Mouse (Mus musculus): Measurements from ENCODE around the gene Hist1h4h. TPM values are rescaled to one million over a fixed set of nuclear protein-coding genes. Genes with fewer than 3 reads are reported as not detected.

The Hist1h4h gene
- polyA plus RNA-seq, 1 experiment from 2014 or later: 5.7 TPM

GRCm38 (mm10) chr13:23497656-23498321, 33.1 kb upstream of the Hist1h4h start:
- no peaks in the 10 kb centered on the region for H3K9me3 ChIP-seq (replicated peaks; ENCODE audit: control insufficient read depth, low read length)
- 13% methylated on average over 19 of the region's 19 CpGs for WGBS
- no peaks in the 10 kb centered on the region for H3K36me3 ChIP-seq (ENCODE audit: control insufficient read depth, insufficient read depth, low read length)
- no peak overlapping the region for H3K27ac ChIP-seq (ENCODE audit: low read length)
- H3K27me3 ChIP-seq (ENCODE audit: control insufficient read depth, insufficient read depth, low read length): no peaks in the 10 kb centered on the region
- peak overlapping the region; percentile 50 for H3K4me2 ChIP-seq (ENCODE audit: low read depth, low read length)
- H3K4me1 ChIP-seq (ENCODE audit: control insufficient read depth, insufficient read depth, low read length): no peaks in the 10 kb centered on the region; the same call in 1 of the 2 replicates
- no peak overlapping the region for H3K9ac ChIP-seq (ENCODE audit: low read length)
- peak overlapping the region; percentile 23 for H3K4me3 ChIP-seq (replicated peaks; ENCODE audit: low read length)
- 0 out of 2 replicates have a peak, but pooled peaks have one; percentile 35 for ATAC-seq (ENCODE audit: insufficient read depth, low FRiP score)

- Histone ChIP-seq H3K9ac (ENCODE audit: low read length) (no peak overlapping the region), H3K27me3 (ENCODE audit: control insufficient read depth, insufficient read depth, low read length) (no peaks in the 10 kb centered on the region), H3K4me3 (replicated peaks; ENCODE audit: low read length) (peak overlapping the region; percentile 23), H3K4me1 (ENCODE audit: control insufficient read depth, insufficient read depth, low read length) (no peaks in the 10 kb centered on the region; the same call in 1 of the 2 replicates), H3K4me2 (ENCODE audit: low read depth, low read length) (peak overlapping the region; percentile 50), H3K36me3 (ENCODE audit: control insufficient read depth, insufficient read depth, low read length) (no peaks in the 10 kb centered on the region), H3K27ac (ENCODE audit: low read length) (no peak overlapping the region), H3K9me3 (replicated peaks; ENCODE audit: control insufficient read depth, low read length) (no peaks in the 10 kb centered on the region)
- WGBS: 7% methylated on average over 10 of the region's 10 CpGs
- no peak for ATAC-seq (ENCODE audit: insufficient read depth, low FRiP score)
Observed at GRCm38 (mm10) chr13:23498653-23499052, 32.2 kb upstream of the Hist1h4h start.

GRCm38 (mm10) chr13:23499943-23500342, 30.9 kb upstream of the Hist1h4h start:
- Histone ChIP-seq H3K27me3 (ENCODE audit: control insufficient read depth, insufficient read depth, low read length) (no peaks in the 10 kb centered on the region), H3K4me2 (ENCODE audit: low read depth, low read length) (no peak overlapping the region), H3K9ac (ENCODE audit: low read length) (no peak overlapping the region), H3K9me3 (replicated peaks; ENCODE audit: control insufficient read depth, low read length) (no peaks in the 10 kb centered on the region), H3K27ac (ENCODE audit: low read length) (no peak overlapping the region), H3K36me3 (ENCODE audit: control insufficient read depth, insufficient read depth, low read length) (no peaks in the 10 kb centered on the region), H3K4me3 (replicated peaks; ENCODE audit: low read length) (no peak overlapping the region), H3K4me1 (ENCODE audit: control insufficient read depth, insufficient read depth, low read length) (no peaks in the 10 kb centered on the region; the same call in 1 of the 2 replicates)
- 19% methylated on average over 7 of the region's 7 CpGs for WGBS
- ATAC-seq (ENCODE audit: insufficient read depth, low FRiP score): 0 out of 2 replicates have a peak, but pooled peaks have one; percentile 62

GRCm38 (mm10) chr13:23500424-23501200, 30.2 kb upstream of the Hist1h4h start:
- Histone ChIP-seq H3K36me3 (ENCODE audit: control insufficient read depth, insufficient read depth, low read length) (no peaks in the 10 kb centered on the region), H3K4me1 (ENCODE audit: control insufficient read depth, insufficient read depth, low read length) (no peaks in the 10 kb centered on the region; the same call in 1 of the 2 replicates), H3K4me2 (ENCODE audit: low read depth, low read length) (peak overlapping the region; percentile 24; the same call in 1 of the 2 replicates), H3K4me3 (replicated peaks; ENCODE audit: low read length) (peak overlapping the region; percentile 13; the same call in 1 of the 2 replicates), H3K9me3 (replicated peaks; ENCODE audit: control insufficient read depth, low read length) (no peaks in the 10 kb centered on the region), H3K9ac (ENCODE audit: low read length) (no peak overlapping the region), H3K27ac (ENCODE audit: low read length) (no peak overlapping the region), H3K27me3 (ENCODE audit: control insufficient read depth, insufficient read depth, low read length) (no peaks in the 10 kb centered on the region)
- peak; percentile 73 for ATAC-seq (ENCODE audit: insufficient read depth, low FRiP score)
- WGBS: 6% methylated on average over 17 of the region's 17 CpGs

- no peak overlapping the region for H3K4me3 ChIP-seq (replicated peaks; ENCODE audit: low read length)
- 36% methylated on average over 5 of the region's 5 CpGs for WGBS
Observed at GRCm38 (mm10) chr13:23501511-23501910, 29.3 kb upstream of the Hist1h4h start.

GRCm38 (mm10) chr13:23502031-23502567, 28.8 kb upstream of the Hist1h4h start:
- no peak for ATAC-seq (ENCODE audit: insufficient read depth, low FRiP score)
- 37% methylated on average over 9 of the region's 9 CpGs for WGBS
- H3K9me3 ChIP-seq (replicated peaks; ENCODE audit: control insufficient read depth, low read length): no peaks in the 10 kb centered on the region
- no peak overlapping the region for H3K9ac ChIP-seq (ENCODE audit: low read length)
- H3K4me2 ChIP-seq (ENCODE audit: low read depth, low read length): peak overlapping the region; percentile 9
- no peaks in the 10 kb centered on the region for H3K27me3 ChIP-seq (ENCODE audit: control insufficient read depth, insufficient read depth, low read length)
- H3K4me1 ChIP-seq (ENCODE audit: control insufficient read depth, insufficient read depth, low read length): no peaks in the 10 kb centered on the region; the same call in 1 of the 2 replicates
- no peak overlapping the region for H3K4me3 ChIP-seq (replicated peaks; ENCODE audit: low read length)
- H3K36me3 ChIP-seq (ENCODE audit: control insufficient read depth, insufficient read depth, low read length): no peaks in the 10 kb centered on the region
- no peak overlapping the region for H3K27ac ChIP-seq (ENCODE audit: low read length)

More at GRCm38 (mm10) chr13:23501511-23501910, 29.3 kb upstream of the Hist1h4h start:
- Histone ChIP-seq H3K27me3 (ENCODE audit: control insufficient read depth, insufficient read depth, low read length) (no peaks in the 10 kb centered on the region), H3K4me2 (ENCODE audit: low read depth, low read length) (peak overlapping the region; percentile 9; the same call in 1 of the 2 replicates), H3K27ac (ENCODE audit: low read length) (no peak overlapping the region), H3K36me3 (ENCODE audit: control insufficient read depth, insufficient read depth, low read length) (no peaks in the 10 kb centered on the region), H3K4me1 (ENCODE audit: control insufficient read depth, insufficient read depth, low read length) (no peaks in the 10 kb centered on the region; the same call in 1 of the 2 replicates), H3K9ac (ENCODE audit: low read length) (no peak overlapping the region), H3K9me3 (replicated peaks; ENCODE audit: control insufficient read depth, low read length) (no peaks in the 10 kb centered on the region)
- no peak for ATAC-seq (ENCODE audit: insufficient read depth, low FRiP score)

GRCm38 (mm10) chr13:23502916-23503315, 27.9 kb upstream of the Hist1h4h start:
- no peak overlapping the region for H3K27ac ChIP-seq (ENCODE audit: low read length)
- H3K4me3 ChIP-seq (replicated peaks; ENCODE audit: low read length): no peak overlapping the region
- no peak overlapping the region for H3K4me2 ChIP-seq (ENCODE audit: low read depth, low read length)
- no peak for ATAC-seq (ENCODE audit: insufficient read depth, low FRiP score)
- WGBS: 59% methylated on average over 4 of the region's 4 CpGs
- no peak overlapping the region for H3K9ac ChIP-seq (ENCODE audit: low read length)
- H3K27me3 ChIP-seq (ENCODE audit: control insufficient read depth, insufficient read depth, low read length): no peaks in the 10 kb centered on the region
- H3K36me3 ChIP-seq (ENCODE audit: control insufficient read depth, insufficient read depth, low read length): no peaks in the 10 kb centered on the region
- H3K9me3 ChIP-seq (replicated peaks; ENCODE audit: control insufficient read depth, low read length): no peaks in the 10 kb centered on the region
- no peaks in the 10 kb centered on the region; the same call in 1 of the 2 replicates for H3K4me1 ChIP-seq (ENCODE audit: control insufficient read depth, insufficient read depth, low read length)

- Histone ChIP-seq H3K36me3 (ENCODE audit: control insufficient read depth, insufficient read depth, low read length) (no peaks in the 10 kb centered on the region), H3K4me3 (replicated peaks; ENCODE audit: low read length) (no peak overlapping the region), H3K27me3 (ENCODE audit: control insufficient read depth, insufficient read depth, low read length) (no peaks in the 10 kb centered on the region), H3K9ac (ENCODE audit: low read length) (no peak overlapping the region), H3K4me1 (ENCODE audit: control insufficient read depth, insufficient read depth, low read length) (no peaks in the 10 kb centered on the region; the same call in 1 of the 2 replicates), H3K4me2 (ENCODE audit: low read depth, low read length) (peak overlapping the region; percentile 16; the same call in 1 of the 2 replicates), H3K27ac (ENCODE audit: low read length) (no peak overlapping the region), H3K9me3 (replicated peaks; ENCODE audit: control insufficient read depth, low read length) (no peaks in the 10 kb centered on the region)
- 5% methylated on average over 9 of the region's 9 CpGs for WGBS
- no peak for ATAC-seq (ENCODE audit: insufficient read depth, low FRiP score)
Observed at GRCm38 (mm10) chr13:23503797-23504196, 27.1 kb upstream of the Hist1h4h start.
